Mouse (Mus musculus): ENCODE data around the gene Ppp6c.
"Not testable (repeated sequence)": the region's sequence is repeated elsewhere in the genome, so short reads cannot be mapped to it uniquely, and the experiment has no call there.

GRCm38 (mm10) chr2:39225331-39226018, 776 bp downstream of the Ppp6c start:
- not testable (repeated sequence) for TF ChIP-seq TCF12 (IDR thresholded peaks at IDR 0.05; ENCODE audit: low read depth, low read length); USF2 (conservative IDR thresholded peaks at IDR 0.05; ENCODE audit: low read depth, low read length); RAD21 (IDR thresholded peaks at IDR 0.05; ENCODE audit: low read depth, low read length); CTCF (conservative IDR thresholded peaks at IDR 0.05 in 1 of 2, IDR thresholded peaks at IDR 0.05 in 1 of 2; ENCODE audit: low read depth in 2 of 2, low read length in 2 of 2); POLR2A (IDR thresholded peaks at IDR 0.05; ENCODE audit: low read depth, low read length); ZC3H11A (IDR thresholded peaks at IDR 0.05; ENCODE audit: low read depth, low read length); POLR2AphosphoS2 (IDR thresholded peaks at IDR 0.05; ENCODE audit: low read depth, low read length); ZNF384 (IDR thresholded peaks at IDR 0.05; ENCODE audit: low read depth, low read length); E2F4 (IDR thresholded peaks at IDR 0.05; ENCODE audit: insufficient replicate concordance, low read depth, low read length); ZMIZ1 (IDR thresholded peaks at IDR 0.05; ENCODE audit: low read depth, low read length); CHD2 (IDR thresholded peaks at IDR 0.05; ENCODE audit: low read length)

Data from CH12.LX (cell line).